Mouse (Mus musculus) left cerebral cortex, adult 8-10 months (tissue): ENCODE data around the gene Fgf12. TPM values are rescaled to one million over a fixed set of nuclear protein-coding genes. Genes with fewer than 3 reads are reported as not detected.

ENCODE experiments used
- DNase-seq, 2 experiments: peaks; one replicate each; pipeline ENCODE4 v3.0.0; 2022; ENCODE audit warnings: low spot score in 2 of 2
- microRNA-seq, 2 experiments: library from miRNA; unstranded; fragments of <30 nt; microRNA quantifications; one replicate each; pipeline ENCODE4 v1.2.0; 2022
- total RNA-seq, 4 experiments: library from RNA; stranded (reverse); gene quantifications; 2 replicates each; pipeline ENCODE4 v1.2.4; 2022

Gene Fgf12
- total RNA-seq, 4 experiments from 2014 or later = 272 to 312 (median 287) TPM

GRCm38 (mm10) chr16:28336700-28337099 is 416.2 kb downstream of the Fgf12 start:
- DNase-seq = no peak

- no peak for DNase-seq
Measured at GRCm38 (mm10) chr16:28335025-28335424, 417.8 kb downstream of the Fgf12 start.

GRCm38 (mm10) chr16:28323576-28323975 is 429.3 kb downstream of the Fgf12 start:
- DNase-seq = no peak

- no peak for DNase-seq
Measured at GRCm38 (mm10) chr16:28311618-28312017, 441.2 kb downstream of the Fgf12 start.

GRCm38 (mm10) chr16:28303889-28304288 is 449.0 kb downstream of the Fgf12 start:
- DNase-seq = no peak

- DNase-seq = no peak
Measured at GRCm38 (mm10) chr16:28289689-28290330, 463.1 kb downstream of the Fgf12 start.

GRCm38 (mm10) chr16:28257904-28258303 is 495.0 kb downstream of the Fgf12 start:
- no peak for DNase-seq

GRCm38 (mm10) chr16:28254303-28254702 is 498.6 kb downstream of the Fgf12 start:
- no peak for DNase-seq

- DNase-seq = no peak
Measured at GRCm38 (mm10) chr16:28251930-28252329, 500.9 kb downstream of the Fgf12 start.

- DNase-seq = no peak
Measured at GRCm38 (mm10) chr16:28242867-28243649, 509.8 kb downstream of the Fgf12 start.

GRCm38 (mm10) chr16:28239382-28239781 is 513.5 kb downstream of the Fgf12 start:
- no peak for DNase-seq

- peak; percentile 30 to 65 for DNase-seq
Measured at GRCm38 (mm10) chr16:28238019-28238868, 514.6 kb downstream of the Fgf12 start.

GRCm38 (mm10) chr16:28215930-28216329 is 536.9 kb downstream of the Fgf12 start:
- DNase-seq = no peak

GRCm38 (mm10) chr16:28212411-28212810 is 540.5 kb downstream of the Fgf12 start:
- no peak for DNase-seq

- DNase-seq = no peak
Measured at GRCm38 (mm10) chr16:28156443-28156842, 596.4 kb downstream of the Fgf12 start.

- no peak for DNase-seq
Measured at GRCm38 (mm10) chr16:28140972-28141371, 611.9 kb downstream of the Fgf12 start.

- DNase-seq = no peak
Measured at GRCm38 (mm10) chr16:28127006-28127405, 625.9 kb downstream of the Fgf12 start.

Small RNAs within 50 kb of the gene (microRNA-seq; reads per million reads assigned to microRNA genes)
- gene Mir690 = 0 reads per million in 2 experiments

Other genes starting within 250 kb of the Fgf12 start
- gene Mb21d2, start 176.6 kb upstream of the Fgf12 start, total RNA-seq = 10 to 100 TPM; 32.4 to 35.2 (median 33.9) TPM